Mouse (Mus musculus) megakaryocyte progenitor cell, adult 5-6 weeks (primary cell): ENCODE measurements around the gene Olfr373. TPM values are rescaled to one million over a fixed set of nuclear protein-coding genes. Genes with fewer than 3 reads are reported as not detected.

Experiments
- ATAC-seq: replicated peaks from 2 replicates; pipeline ENCODE4 v1.8.0; 2016; ENCODE audit warnings: mild to moderate bottlenecking, moderate TSS enrichment, inconsistent platforms; ENCODE audit not compliant: poor library complexity
- total RNA-seq, 2 experiments: library from RNA; stranded (forward) in 1 of 2; stranded (reverse) in 1 of 2; fragments of 157-497, 149-512 nt in 1 of 2; fragments of 200-1000 nt in 1 of 2; gene quantifications; 2 replicates each; pipeline versions ENCODE4 v1.2.3 to v1.2.4; 2015 to 2017

Olfr373 gene
- total RNA-seq, 2 experiments from 2014 or later, result not detected

DNA sequence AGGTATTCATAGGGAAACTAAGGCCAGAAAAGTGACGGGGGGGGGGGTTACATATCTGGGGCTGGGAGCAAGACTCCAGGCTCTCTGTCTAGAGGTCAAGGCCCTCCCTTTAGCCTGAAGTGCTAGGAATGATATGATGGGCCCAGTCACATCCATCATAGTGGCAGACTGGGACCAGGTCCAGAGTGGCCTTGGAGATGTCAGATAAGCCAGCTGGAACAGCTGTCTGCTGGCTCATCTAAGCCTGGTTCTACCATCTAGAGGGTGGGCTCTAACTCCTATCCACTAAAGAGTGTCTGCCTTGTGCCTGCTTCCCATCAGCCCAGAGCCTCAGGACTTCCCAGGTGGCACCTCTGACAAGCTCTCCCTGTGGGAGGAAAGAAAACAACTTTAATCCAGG lies 49.9 kb downstream of the Olfr373 start:
- ATAC-seq, result no peak

GRCm38 (mm10) chr8:72133507-72133906 lies 50.5 kb downstream of the Olfr373 start:
- peak; percentile 42 for ATAC-seq

DNA sequence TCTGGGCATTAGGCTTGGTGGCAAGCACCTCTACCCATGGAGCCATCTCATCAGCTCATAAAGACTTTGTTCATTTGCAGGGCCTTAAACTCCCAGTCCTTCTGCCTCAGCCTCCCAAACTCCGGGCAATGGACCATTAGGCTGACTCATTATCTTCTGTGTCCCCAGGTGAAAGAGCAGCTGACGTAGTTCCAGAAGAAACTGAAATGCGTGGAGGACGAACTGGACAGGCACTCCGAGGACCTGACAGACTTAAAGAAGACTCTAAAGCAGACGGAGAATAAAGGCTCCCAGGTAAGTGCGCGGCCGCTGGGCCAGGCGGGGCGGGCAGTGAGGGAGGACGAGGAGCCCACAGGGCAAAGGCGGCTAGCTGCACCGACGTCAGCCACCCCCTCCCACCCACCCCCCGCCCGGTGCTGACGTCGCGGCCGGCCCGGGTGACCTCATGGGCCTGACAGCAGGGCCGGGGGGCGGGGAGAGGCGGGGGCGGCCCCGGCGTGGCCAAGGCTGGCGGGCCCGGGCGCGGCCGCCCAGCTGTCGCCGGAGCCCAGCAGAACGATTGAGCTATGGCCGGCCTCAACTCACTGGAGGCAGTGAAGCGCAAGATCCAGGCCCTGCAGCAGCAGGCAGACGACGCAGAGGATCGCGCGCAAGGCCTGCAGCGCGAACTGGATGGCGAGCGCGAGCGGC lies 51.9 kb downstream of the Olfr373 start, which contains the start of gene Tpm4:
Gene Tpm4, plus strand, starts transcription at position 220 of the 690 bp plus-strand sequence.
- 0 out of 2 replicates have a peak, but pooled peaks have one; percentile 4 for ATAC-seq

DNA sequence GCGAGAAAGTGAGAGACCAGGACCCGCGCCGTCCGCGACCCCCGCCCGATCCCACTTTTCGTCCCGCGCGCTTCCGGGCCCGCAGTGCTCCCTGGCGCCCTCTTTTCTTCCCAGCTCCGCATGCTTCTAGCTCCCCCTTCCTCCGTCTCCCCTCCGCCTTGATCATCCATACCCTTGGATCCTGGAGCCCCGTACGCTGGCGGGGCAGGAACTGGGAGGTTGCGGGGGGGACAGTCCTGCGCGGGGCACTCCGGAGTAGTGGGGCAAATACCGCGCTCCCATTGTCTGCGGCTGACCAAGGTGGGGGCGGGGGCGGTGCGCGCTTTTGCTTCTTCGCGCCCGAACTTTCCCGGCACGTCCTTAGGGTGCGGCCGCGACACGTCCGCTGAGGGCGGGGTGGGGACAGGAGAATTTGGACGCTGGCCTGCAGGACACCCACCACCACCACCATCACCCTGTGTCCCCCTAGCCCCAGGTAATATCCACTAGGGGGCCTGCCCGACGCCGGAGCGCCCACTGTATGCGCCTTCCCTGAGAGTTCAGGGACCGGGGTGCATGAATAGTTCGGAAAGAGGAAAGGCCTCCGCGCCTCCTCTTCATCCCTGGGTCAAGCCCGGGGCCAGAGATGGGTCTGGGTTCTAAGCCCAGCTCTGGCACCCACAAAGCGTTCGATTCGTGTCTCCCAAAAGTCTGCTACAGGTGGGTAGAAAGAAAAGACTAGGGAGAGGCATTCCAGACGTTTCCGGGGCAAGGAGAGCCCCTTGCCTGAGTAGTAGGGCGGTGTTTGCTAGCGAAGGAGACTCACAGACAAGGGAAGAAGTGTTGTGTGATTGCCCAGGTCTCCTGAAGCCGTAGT lies 52.7 kb downstream of the Olfr373 start:
- ATAC-seq, result peak; percentile 11; the same call in 1 of the 2 replicates

DNA sequence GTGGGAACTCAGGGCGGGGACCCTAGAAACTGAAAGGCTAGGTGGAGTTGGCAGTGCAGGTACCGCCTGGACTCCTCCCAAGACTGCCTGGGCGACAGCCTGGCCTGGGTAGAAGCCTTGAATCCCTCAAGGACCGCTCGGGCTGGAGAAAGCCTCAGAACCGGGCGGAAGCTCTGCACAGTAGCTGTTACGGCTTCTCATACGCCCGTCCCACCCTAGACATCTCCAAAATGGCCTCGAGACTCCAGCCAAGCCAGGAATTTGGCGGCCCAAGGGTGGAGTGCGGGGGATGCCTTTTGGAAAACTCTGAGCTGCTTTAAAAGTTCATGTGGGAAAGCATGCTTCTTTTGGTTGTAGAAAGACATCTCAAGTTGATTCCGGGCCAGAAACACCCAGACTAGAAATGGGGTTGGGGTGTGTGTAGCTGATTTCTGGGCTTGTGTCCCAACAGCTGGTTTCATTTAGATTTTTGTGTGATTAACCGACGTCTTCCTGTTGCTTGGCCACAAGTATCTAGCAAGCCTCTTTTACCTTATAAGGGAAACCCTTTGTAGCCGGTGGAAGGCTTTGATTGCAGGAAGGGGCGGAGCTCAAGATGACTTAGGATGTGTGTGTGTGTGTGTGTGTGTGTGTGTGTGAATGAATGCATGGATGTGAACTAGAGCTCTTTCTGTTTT lies 53.5 kb downstream of the Olfr373 start:
- ATAC-seq, result peak; percentile 70

GRCm38 (mm10) chr8:72137431-72137830 lies 54.5 kb downstream of the Olfr373 start:
- no peak for ATAC-seq

- ATAC-seq, result no peak
These were observed 55.5 kb downstream of the Olfr373 start for GRCm38 (mm10) chr8:72138456-72138855.

GRCm38 (mm10) chr8:72143256-72143824 lies 60.4 kb downstream of the Olfr373 start:
- ATAC-seq, result no peak

- peak; percentile 79 for ATAC-seq
These were observed 61.5 kb downstream of the Olfr373 start for GRCm38 (mm10) chr8:72144345-72144975.

DNA sequence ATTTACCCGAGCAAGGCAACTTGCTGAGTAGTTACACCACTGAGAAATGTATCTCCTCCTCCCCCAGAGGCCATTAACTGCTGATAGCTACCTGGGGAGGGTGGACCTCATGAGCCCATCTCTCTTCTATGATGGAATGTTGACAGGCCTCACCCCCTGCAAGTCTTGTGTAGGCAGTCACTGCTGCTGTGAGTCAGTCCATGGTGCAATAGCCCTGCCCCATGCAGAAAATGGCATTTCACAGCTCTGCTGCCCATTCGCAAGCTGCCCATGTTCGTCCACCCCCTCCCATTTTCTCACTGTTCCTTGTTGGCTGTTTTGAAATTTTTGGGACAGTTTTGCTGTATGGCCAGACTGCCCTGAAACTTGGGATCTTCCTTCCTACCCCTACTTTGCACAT lies 62.5 kb downstream of the Olfr373 start:
- peak; percentile 54 for ATAC-seq

GRCm38 (mm10) chr8:72146056-72146455 lies 63.1 kb downstream of the Olfr373 start:
- peak; percentile 48 for ATAC-seq

DNA sequence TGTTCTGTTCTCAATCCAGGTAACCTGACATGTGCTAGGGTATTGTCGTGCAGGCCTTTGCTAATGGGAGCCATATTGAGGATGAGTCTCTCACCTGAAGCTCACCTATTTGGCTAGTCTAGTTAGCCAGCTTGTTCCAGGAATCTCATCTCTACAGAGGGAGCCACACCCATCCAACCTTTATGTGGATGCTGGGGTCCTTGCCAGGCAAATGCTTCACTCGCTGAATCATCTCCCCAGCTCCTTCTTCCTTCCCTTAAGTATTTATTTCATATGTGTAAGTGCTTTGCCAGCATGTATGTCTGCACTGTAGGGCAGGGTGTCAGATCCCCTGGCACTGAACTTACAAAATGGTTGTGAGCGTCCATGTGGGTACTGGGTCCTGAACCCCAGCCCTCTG lies 63.6 kb downstream of the Olfr373 start:
- no peak for ATAC-seq

- ATAC-seq, result no peak
These were observed 64.3 kb downstream of the Olfr373 start for GRCm38 (mm10) chr8:72147266-72147665.

GRCm38 (mm10) chr8:72149056-72149455 lies 66.1 kb downstream of the Olfr373 start:
- ATAC-seq, result no peak

- peak; percentile 88 for ATAC-seq
These were observed 68.6 kb downstream of the Olfr373 start for GRCm38 (mm10) chr8:72151418-72152078.

Other genes starting within 250 kb of the Olfr373 start
- 4.8 and 7.9 TPM in 2 replicates for gene Zfp709, start 201.2 kb upstream of the Olfr373 start, total RNA-seq (2015)
- gene Zfp709, start 201.2 kb upstream of the Olfr373 start, total RNA-seq (2017), result 7.6 and 10.5 TPM in 2 replicates
- 3.9 and 5.9 TPM in 2 replicates for gene Zfp882, start 174.6 kb upstream of the Olfr373 start, total RNA-seq (2015)
- gene Zfp882, start 174.6 kb upstream of the Olfr373 start, total RNA-seq (2017), result 5.2 and 7.0 TPM in 2 replicates
- gene Zfp617, start 174.5 kb upstream of the Olfr373 start, total RNA-seq (2015), result 19.6 and 21.4 TPM in 2 replicates
- gene Zfp617, start 174.5 kb upstream of the Olfr373 start, total RNA-seq (2017), result 9.7 and 12.6 TPM in 2 replicates
- 38.2 and 39.2 TPM in 2 replicates for gene Zfp961, start 132.1 kb upstream of the Olfr373 start, total RNA-seq (2015)
- gene Zfp961, start 132.1 kb upstream of the Olfr373 start, total RNA-seq (2017), result 16.1 and 27.8 TPM in 2 replicates
- gene Cyp4f18, start 73.6 kb upstream of the Olfr373 start, total RNA-seq (2015), result 6.5 and 10.8 TPM in 2 replicates
- gene Cyp4f18, start 73.6 kb upstream of the Olfr373 start, total RNA-seq (2017), result 2.0 and 5.6 TPM in 2 replicates
- not detected in 2 replicates for gene Olfr372, start 42.0 kb upstream of the Olfr373 start, total RNA-seq (2015)
- gene Olfr372, start 42.0 kb upstream of the Olfr373 start, total RNA-seq (2017), result not detected in 2 replicates
- gene Olfr374, start 23.9 kb downstream of the Olfr373 start, total RNA-seq (2015), result not detected in 2 replicates
- not detected in 2 replicates for gene Olfr374, start 23.9 kb downstream of the Olfr373 start, total RNA-seq (2017)
- gene Tpm4, start 51.8 kb downstream of the Olfr373 start, total RNA-seq (2015), result 37.0 and 46.0 TPM in 2 replicates
- gene Tpm4, start 51.8 kb downstream of the Olfr373 start, total RNA-seq (2017), result 64.2 and 73.9 TPM in 2 replicates
- 34.3 and 47.3 TPM in 2 replicates for gene Rab8a, start 78.0 kb downstream of the Olfr373 start, total RNA-seq (2015)
- 329 and 425 TPM in 2 replicates for gene Rab8a, start 78.0 kb downstream of the Olfr373 start, total RNA-seq (2017)
- 6.6 and 8.7 TPM in 2 replicates for gene Hsh2d, start 106.5 kb downstream of the Olfr373 start, total RNA-seq (2015)
- 4.5 and 5.9 TPM in 2 replicates for gene Hsh2d, start 106.5 kb downstream of the Olfr373 start, total RNA-seq (2017)
- gene Cib3, start 129.7 kb downstream of the Olfr373 start, total RNA-seq (2015), result not detected in 2 replicates
- not detected in 2 replicates for gene Cib3, start 129.7 kb downstream of the Olfr373 start, total RNA-seq (2017)
- gene Gm11034, start 130.5 kb downstream of the Olfr373 start, total RNA-seq (2015), result not detected in 2 replicates
- not detected in 2 replicates for gene Gm11034, start 130.5 kb downstream of the Olfr373 start, total RNA-seq (2017)
- gene Fam32a, start 136.6 kb downstream of the Olfr373 start, total RNA-seq (2015), result 40.5 and 44.9 TPM in 2 replicates
- gene Fam32a, start 136.6 kb downstream of the Olfr373 start, total RNA-seq (2017), result 37.5 and 39.1 TPM in 2 replicates
- 88.1 and 90.6 TPM in 2 replicates for gene Ap1m1, start 156.8 kb downstream of the Olfr373 start, total RNA-seq (2015)
- gene Ap1m1, start 156.8 kb downstream of the Olfr373 start, total RNA-seq (2017), result 52.4 and 65.4 TPM in 2 replicates
- gene Gm10282, start 222.1 kb downstream of the Olfr373 start, total RNA-seq (2015), result 58.7 and 76.6 TPM in 2 replicates
- 68.3 and 86.8 TPM in 2 replicates for gene Gm10282, start 222.1 kb downstream of the Olfr373 start, total RNA-seq (2017)
- 10.8 and 21.8 TPM in 2 replicates for gene Klf2, start 235.9 kb downstream of the Olfr373 start, total RNA-seq (2015)
- gene Klf2, start 235.9 kb downstream of the Olfr373 start, total RNA-seq (2017), result 2.0 and 6.6 TPM in 2 replicates